Mouse (Mus musculus) heart, adult 11 months (tissue): ENCODE results near the gene Nudt14.

Source experiments
- DNase-seq: peaks from one replicate; pipeline ENCODE4 v3.0.0; 2022

Nudt14 gene

GRCm38 (mm10) chr12:112911701-112912100, 30.2 kb downstream of the Nudt14 start:
- peak; percentile 91 for DNase-seq

GRCm38 (mm10) chr12:112908991-112909390, 32.9 kb downstream of the Nudt14 start:
- peak; percentile 90 for DNase-seq

- DNase-seq = peak; percentile 90
Measured at GRCm38 (mm10) chr12:112905001-112905400, 36.9 kb downstream of the Nudt14 start.

GRCm38 (mm10) chr12:112903941-112904340, 38.0 kb downstream of the Nudt14 start:
- DNase-seq = peak; percentile 91

GRCm38 (mm10) chr12:112900641-112901040, 41.3 kb downstream of the Nudt14 start:
- peak; percentile 76 for DNase-seq

GRCm38 (mm10) chr12:112898960-112899359, 43.0 kb downstream of the Nudt14 start:
- peak; percentile 28 for DNase-seq

GRCm38 (mm10) chr12:112898351-112898750, 43.6 kb downstream of the Nudt14 start:
- peak; percentile 91 for DNase-seq

GRCm38 (mm10) chr12:112897522-112898212, 44.3 kb downstream of the Nudt14 start:
- DNase-seq = peak; percentile 99

- peak; percentile 97 for DNase-seq
Measured at GRCm38 (mm10) chr12:112894969-112895368, 47.0 kb downstream of the Nudt14 start.

- DNase-seq = peak; percentile 84
Measured at GRCm38 (mm10) chr12:112894303-112894884, 47.5 kb downstream of the Nudt14 start.

GRCm38 (mm10) chr12:112885465-112885864, 56.5 kb downstream of the Nudt14 start:
- peak; percentile 77 for DNase-seq
